Mouse (Mus musculus): ENCODE data around the gene Ift81. TPM values are rescaled to one million over a fixed set of nuclear protein-coding genes. Genes with fewer than 3 reads are reported as not detected.
A peak's percentile ranks its signal among the peaks of the same experiment; 100 is the strongest.
"Not testable (repeated sequence)": the region's sequence is repeated elsewhere in the genome, so short reads cannot be mapped to it uniquely, and the experiment has no call there.

Ift81 gene
- polyA plus RNA-seq (2012; rRNA removed), result 24.0 and 29.0 TPM in 2 replicates

GRCm38 (mm10) chr5:122613908-122614732, at the start of gene Ift81:
TSS of gene Ift81 (minus strand) at chr5:122614518.
- DNase-seq (ENCODE audit: extremely low spot score in 1 of 2, low spot score in 1 of 2), result peak; percentile 90 to 98

GRCm38 (mm10) chr5:122662501-122662900, 48.2 kb upstream of the Ift81 start:
- no peak for DNase-seq (ENCODE audit: extremely low spot score in 1 of 2, low spot score in 1 of 2)

- no peak for DNase-seq (ENCODE audit: extremely low spot score in 1 of 2, low spot score in 1 of 2)
Observed at GRCm38 (mm10) chr5:122656808-122657207, 42.5 kb upstream of the Ift81 start.

- DNase-seq (ENCODE audit: extremely low spot score in 1 of 2, low spot score in 1 of 2), result peak in 1 of 2 experiments; percentile 41
Observed at GRCm38 (mm10) chr5:122654268-122654573, 39.9 kb upstream of the Ift81 start.

- DNase-seq (ENCODE audit: extremely low spot score in 1 of 2, low spot score in 1 of 2), result peak in 1 of 2 experiments; percentile 75
Observed at GRCm38 (mm10) chr5:122653446-122654267, 39.3 kb upstream of the Ift81 start.

GRCm38 (mm10) chr5:122653112-122653445, 38.8 kb upstream of the Ift81 start:
- DNase-seq (ENCODE audit: extremely low spot score in 1 of 2, low spot score in 1 of 2), result peak in 1 of 2 experiments; percentile 68

DNA sequence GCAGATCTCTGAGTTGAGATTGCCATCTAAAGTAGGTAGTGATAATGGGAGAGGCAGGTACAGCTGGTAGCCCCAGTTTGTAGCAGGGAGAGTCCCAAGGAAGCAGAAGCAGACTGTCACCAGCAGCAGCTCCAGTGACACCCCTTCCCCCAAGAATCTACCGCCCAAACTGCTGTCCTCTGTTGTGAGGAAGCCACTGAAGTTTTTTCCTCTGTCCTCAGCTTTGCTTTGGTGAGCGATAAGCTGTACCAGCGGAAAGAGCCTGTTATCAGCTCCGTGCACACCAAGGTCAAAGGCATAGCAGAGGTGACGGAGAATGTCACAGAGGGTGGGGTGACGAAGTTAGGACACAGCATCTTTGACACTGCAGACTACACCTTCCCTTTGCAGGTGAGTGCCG, 38.2 kb upstream of the Ift81 start:
- DNase-seq (ENCODE audit: extremely low spot score in 1 of 2, low spot score in 1 of 2), result no peak

- DNase-seq (ENCODE audit: extremely low spot score in 1 of 2, low spot score in 1 of 2), result no peak
Observed at GRCm38 (mm10) chr5:122650100-122650499, 35.8 kb upstream of the Ift81 start.

- peak in 1 of 2 experiments; percentile 79 for DNase-seq (ENCODE audit: extremely low spot score in 1 of 2, low spot score in 1 of 2)
Observed at GRCm38 (mm10) chr5:122649264-122649663, 34.9 kb upstream of the Ift81 start.

DNA sequence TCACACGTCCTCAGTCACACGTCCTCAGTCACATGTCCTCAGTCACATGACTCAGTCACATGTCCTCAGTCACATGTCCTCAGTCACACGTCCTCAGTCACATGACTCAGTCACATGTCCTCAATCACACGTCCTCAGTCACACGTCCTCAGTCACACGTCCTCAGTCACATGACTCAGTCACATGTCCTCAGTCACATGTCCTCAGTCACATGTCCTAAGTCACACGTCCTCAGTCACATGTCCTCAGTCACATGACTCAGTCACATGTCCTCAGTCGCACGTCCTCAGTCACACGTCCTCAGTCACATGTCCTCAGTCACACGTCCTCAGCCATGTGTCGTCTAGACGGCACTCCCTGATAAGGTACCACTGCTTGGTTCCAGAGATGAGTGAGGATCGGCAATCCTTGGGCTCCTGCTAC, 33.6 kb upstream of the Ift81 start:
- not testable (repeated sequence) for DNase-seq (ENCODE audit: extremely low spot score in 1 of 2, low spot score in 1 of 2)

DNA sequence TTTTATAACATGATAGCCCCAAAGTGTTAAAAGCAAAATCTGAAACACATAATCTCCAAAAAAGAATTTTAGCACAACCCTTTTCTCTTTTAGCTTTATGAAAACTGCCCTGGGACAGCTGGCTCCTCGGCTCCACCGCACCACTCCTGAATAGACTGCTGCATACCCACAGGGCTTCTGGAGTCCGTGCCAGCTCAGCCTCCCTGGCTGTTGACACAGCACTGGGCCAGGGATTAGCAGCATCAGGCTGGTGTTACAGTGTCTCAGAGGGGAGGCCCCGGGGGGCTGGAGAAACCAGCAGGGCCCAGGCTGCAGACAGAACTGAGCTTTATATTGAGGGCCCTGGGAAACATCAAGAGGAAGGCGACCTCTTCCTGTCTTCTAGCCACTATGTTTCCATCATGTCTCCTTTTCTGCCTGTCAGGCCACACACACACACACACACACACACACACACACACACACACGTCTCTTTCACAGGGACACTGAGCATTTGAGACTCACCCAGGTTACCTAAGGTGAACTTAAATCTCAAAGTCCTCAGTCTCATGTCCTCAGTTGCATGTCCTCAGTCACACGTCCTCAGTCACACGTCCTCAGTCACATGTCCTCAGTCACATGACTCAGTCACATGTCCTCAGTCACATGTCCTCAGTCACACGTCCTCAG, 33.1 kb upstream of the Ift81 start:
- DNase-seq (ENCODE audit: extremely low spot score in 1 of 2, low spot score in 1 of 2), result no peak

- no peak for DNase-seq (ENCODE audit: extremely low spot score in 1 of 2, low spot score in 1 of 2)
Observed at GRCm38 (mm10) chr5:122646050-122646449, 31.7 kb upstream of the Ift81 start.

GRCm38 (mm10) chr5:122645290-122645689, 31.0 kb upstream of the Ift81 start:
- DNase-seq (ENCODE audit: extremely low spot score in 1 of 2, low spot score in 1 of 2), result no peak

DNA sequence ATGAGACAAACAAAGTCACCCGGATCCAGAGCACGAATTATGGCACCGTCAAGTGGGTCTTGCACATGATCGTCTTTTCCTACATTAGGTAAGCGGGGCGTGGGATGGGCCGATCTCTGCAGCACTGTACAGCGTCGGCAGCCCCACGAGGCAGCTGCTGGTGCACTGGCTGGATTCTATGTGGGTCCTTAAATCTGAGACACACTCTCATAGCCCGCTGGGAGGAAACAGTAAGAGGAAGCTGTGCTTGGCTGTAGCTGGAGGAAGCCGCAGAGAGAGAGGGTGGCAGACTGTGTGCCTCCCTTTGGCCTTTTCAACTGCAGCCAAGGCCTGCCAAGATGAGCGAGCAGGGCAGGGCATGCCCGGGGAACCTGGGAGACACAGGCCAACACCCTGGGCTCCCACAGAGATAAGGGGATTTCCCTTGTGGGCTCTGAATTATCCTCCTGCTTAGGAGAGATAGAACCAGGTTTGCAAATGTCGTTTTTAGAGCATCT, 29.8 kb upstream of the Ift81 start:
- DNase-seq (ENCODE audit: extremely low spot score in 1 of 2, low spot score in 1 of 2), result no peak

GRCm38 (mm10) chr5:122643701-122644100, 29.4 kb upstream of the Ift81 start, which contains the start of gene P2rx7:
TSS of gene P2rx7 (plus strand) at chr5:122643911.
- DNase-seq (ENCODE audit: extremely low spot score in 1 of 2, low spot score in 1 of 2), result peak; percentile 46 to 69

- no peak for DNase-seq (ENCODE audit: extremely low spot score in 1 of 2, low spot score in 1 of 2)
Observed at GRCm38 (mm10) chr5:122639986-122640385, 25.7 kb upstream of the Ift81 start.

DNA sequence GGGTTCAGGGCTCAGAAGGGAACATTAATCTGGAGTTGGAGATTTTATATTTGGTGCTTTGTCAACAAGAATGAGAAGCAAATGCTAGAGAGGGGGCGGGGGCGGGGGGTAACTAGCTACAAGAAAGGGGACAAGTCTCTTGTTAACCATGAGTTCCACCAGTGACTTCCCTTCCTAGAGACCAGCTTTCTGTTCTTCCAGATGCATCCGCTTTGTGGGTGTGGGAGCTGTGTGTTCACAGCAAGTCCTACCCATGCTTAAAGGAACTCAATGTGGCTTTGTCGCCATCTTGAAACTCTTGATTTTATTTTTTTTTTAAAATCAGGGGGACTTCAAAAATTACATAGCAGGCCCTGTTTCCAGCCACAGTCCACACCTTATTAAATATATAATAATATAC, 25.2 kb upstream of the Ift81 start:
- DNase-seq (ENCODE audit: extremely low spot score in 1 of 2, low spot score in 1 of 2), result no peak

- no peak for DNase-seq (ENCODE audit: extremely low spot score in 1 of 2, low spot score in 1 of 2)
Observed at GRCm38 (mm10) chr5:122638296-122638695, 24.0 kb upstream of the Ift81 start.

DNA sequence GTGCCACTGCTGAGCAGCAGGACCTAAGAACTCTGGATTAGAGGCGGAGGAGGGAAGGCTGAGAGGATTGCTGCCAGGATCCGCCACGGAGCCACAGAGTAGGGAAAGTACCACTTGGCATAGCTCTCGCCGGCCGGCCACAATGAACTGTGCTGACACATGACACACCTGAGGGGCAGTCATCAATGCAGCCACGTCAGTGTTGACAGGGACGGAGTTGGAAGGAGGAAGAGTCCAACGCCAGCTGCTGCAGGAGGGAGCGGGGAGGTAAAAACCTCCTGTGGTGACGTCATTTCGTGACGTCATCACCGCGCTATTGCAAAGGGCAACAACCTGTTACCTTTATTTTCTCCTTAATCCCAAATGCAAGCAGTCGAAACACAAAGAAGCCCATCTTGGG, 22.6 kb upstream of the Ift81 start:
- DNase-seq (ENCODE audit: extremely low spot score in 1 of 2, low spot score in 1 of 2), result no peak

DNA sequence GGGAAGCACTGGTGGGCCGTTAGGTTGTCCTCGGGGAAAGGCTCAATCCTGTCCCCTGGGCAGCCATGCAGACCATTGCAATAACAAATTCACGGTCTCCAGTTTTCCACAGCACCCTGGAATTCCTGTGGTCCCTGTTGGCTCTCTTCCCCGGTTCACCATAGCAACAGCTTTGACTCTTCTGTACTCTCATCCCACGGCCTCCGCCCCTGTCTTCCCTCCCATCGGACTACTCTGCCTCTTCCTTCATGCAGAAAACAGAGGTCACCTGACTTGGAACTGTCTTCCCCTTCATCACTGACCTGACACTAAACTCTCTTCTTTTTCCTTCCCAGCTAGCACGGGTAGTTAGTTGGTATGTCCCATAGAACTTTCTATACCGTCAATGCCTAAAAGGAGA, 22.0 kb upstream of the Ift81 start:
- DNase-seq (ENCODE audit: extremely low spot score in 1 of 2, low spot score in 1 of 2), result no peak

DNA sequence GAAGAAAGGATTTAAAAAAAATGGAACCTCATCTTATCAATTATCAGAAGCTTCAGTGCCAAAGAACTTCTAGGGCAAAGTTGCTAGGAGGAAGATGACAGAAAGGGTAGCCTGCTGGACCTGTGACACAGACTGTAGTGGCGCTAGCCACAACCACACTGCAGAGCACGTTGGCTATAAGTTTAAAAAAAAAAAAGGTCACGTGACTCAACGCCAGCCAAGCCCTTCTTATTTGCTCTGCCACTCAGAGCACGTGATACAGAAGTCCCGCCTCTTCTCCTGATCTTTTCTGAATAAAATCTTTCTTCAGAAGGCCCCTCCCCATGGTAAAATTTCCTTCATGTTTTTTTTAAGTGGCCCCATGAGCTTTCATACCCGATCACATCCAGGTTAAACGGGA, 20.9 kb upstream of the Ift81 start:
- DNase-seq (ENCODE audit: extremely low spot score in 1 of 2, low spot score in 1 of 2), result no peak
